Mouse (Mus musculus) right cerebral cortex, adult 18-20 months (tissue): ENCODE data around the gene Napepld.
"Not testable (repeated sequence)": the region's sequence is repeated elsewhere in the genome, so short reads cannot be mapped to it uniquely, and the experiment has no call there.

Experiments used
- DNase-seq: peaks from one replicate; pipeline ENCODE4 v3.0.0; 2022; ENCODE audit warnings: mixed read lengths

The Napepld gene

GRCm38 (mm10) chr5:21701351-21702008, at the start of gene Napepld:
Napepld (minus strand) TSS chr5:21701396.
- DNase-seq = peak; percentile 99

GRCm38 (mm10) chr5:21745966-21746365, 44.8 kb upstream of the Napepld start:
- no peak for DNase-seq

GRCm38 (mm10) chr5:21744651-21745050, 43.5 kb upstream of the Napepld start:
- DNase-seq = no peak

GRCm38 (mm10) chr5:21743606-21744005, 42.4 kb upstream of the Napepld start:
- no peak for DNase-seq

GRCm38 (mm10) chr5:21739881-21740280, 38.7 kb upstream of the Napepld start:
- DNase-seq = no peak

GRCm38 (mm10) chr5:21739120-21739519, 37.9 kb upstream of the Napepld start:
- DNase-seq = no peak

- no peak for DNase-seq
Observed at GRCm38 (mm10) chr5:21737620-21738019, 36.4 kb upstream of the Napepld start.

- peak; percentile 87 for DNase-seq
Observed at GRCm38 (mm10) chr5:21736956-21737585, 35.9 kb upstream of the Napepld start, which contains the start of gene Pmpcb. Pmpcb (plus strand) TSS chr5:21737141.

GRCm38 (mm10) chr5:21736046-21736445, 34.9 kb upstream of the Napepld start:
- no peak for DNase-seq

- peak; percentile 56 for DNase-seq
Observed at GRCm38 (mm10) chr5:21735584-21735983, 34.4 kb upstream of the Napepld start.

GRCm38 (mm10) chr5:21735100-21735499, 33.9 kb upstream of the Napepld start:
- DNase-seq = no peak

GRCm38 (mm10) chr5:21732930-21733329, 31.7 kb upstream of the Napepld start:
- DNase-seq = peak; percentile 88

GRCm38 (mm10) chr5:21732177-21732911, 31.1 kb upstream of the Napepld start:
- DNase-seq = no peak

- no peak for DNase-seq
Observed at GRCm38 (mm10) chr5:21729107-21729506, 27.9 kb upstream of the Napepld start.

- DNase-seq = no peak
Observed at GRCm38 (mm10) chr5:21724872-21725271, 23.7 kb upstream of the Napepld start.

- DNase-seq = no peak
Observed at GRCm38 (mm10) chr5:21724427-21724826, 23.2 kb upstream of the Napepld start.

GRCm38 (mm10) chr5:21719209-21719608, 18.0 kb upstream of the Napepld start:
- no peak for DNase-seq

- DNase-seq = no peak
Observed at GRCm38 (mm10) chr5:21718546-21718945, 17.4 kb upstream of the Napepld start.

GRCm38 (mm10) chr5:21717165-21717715, 16.0 kb upstream of the Napepld start:
- no peak for DNase-seq

- DNase-seq = no peak
Observed at GRCm38 (mm10) chr5:21714447-21714846, 13.3 kb upstream of the Napepld start.

GRCm38 (mm10) chr5:21712127-21712715, 11.0 kb upstream of the Napepld start:
- peak; percentile 28 for DNase-seq

GRCm38 (mm10) chr5:21708011-21708410, 6.8 kb upstream of the Napepld start:
- not testable (repeated sequence) for DNase-seq

- no peak for DNase-seq
Observed at GRCm38 (mm10) chr5:21706546-21706945, 5.3 kb upstream of the Napepld start.
